Mouse (Mus musculus) limb, embryonic 14.5 days (tissue): ENCODE measurements around the gene Elk4. TPM values are rescaled to one million over a fixed set of nuclear protein-coding genes. Genes with fewer than 3 reads are reported as not detected.

ENCODE experiments used
- ATAC-seq: fragments of 200-750 bp; cut with Nextera tagmentation; 2 replicates; pipeline ENCODE4 v1.8.0; 2017; ENCODE audit warnings: low read depth, moderate number of reproducible peaks, moderate TSS enrichment; ENCODE audit not compliant: low FRiP score
- DNase-seq: peaks from one replicate; pipeline ENCODE4 v3.0.0-alpha.2; 2015; ENCODE audit warnings: low spot score
- H3K27ac ChIP-seq: fragments of 300-500 bp; sonication (generic); replicated peaks from 2 replicates; pipeline ENCODE4 v1.5.1; 2014; ENCODE audit warnings: low read depth, mild to moderate bottlenecking, low read length, moderate library complexity, mixed read lengths
- H3K27me3 ChIP-seq: fragments of 300-500 bp; sonication (generic); 2 replicates; pipeline ENCODE4 v1.6.1; 2014; ENCODE audit warnings: low read length, mixed read lengths; ENCODE audit not compliant: control insufficient read depth, insufficient read depth
- H3K36me3 ChIP-seq: fragments of 300-500 bp; sonication (generic); 2 replicates; pipeline ENCODE4 v1.6.1; 2014; ENCODE audit warnings: mild to moderate bottlenecking, low read length, moderate library complexity, mixed read lengths; ENCODE audit not compliant: control insufficient read depth, insufficient read depth
- H3K4me1 ChIP-seq: fragments of 300-500 bp; sonication (generic); 2 replicates; pipeline ENCODE4 v1.6.1; 2014; ENCODE audit warnings: antibody characterized with exemption, low read length, mixed read lengths; ENCODE audit not compliant: control insufficient read depth, insufficient read depth
- H3K4me2 ChIP-seq: fragments of 300-500 bp; sonication (generic); replicated peaks from 2 replicates; pipeline ENCODE4 v1.6.1; 2014; ENCODE audit warnings: low read depth, mild to moderate bottlenecking, low read length, moderate library complexity; ENCODE audit not compliant: severe bottlenecking
- H3K4me3 ChIP-seq: fragments of 300-500 bp; sonication (generic); replicated peaks from 2 replicates; pipeline ENCODE4 v1.5.1; 2014; ENCODE audit warnings: low read length
- H3K9ac ChIP-seq: fragments of 300-500 bp; sonication (generic); 2 replicates; pipeline ENCODE4 v1.6.1; 2014; ENCODE audit warnings: mild to moderate bottlenecking, low read depth, low read length, moderate library complexity; ENCODE audit not compliant: severe bottlenecking
- H3K9me3 ChIP-seq: fragments of 300-500 bp; sonication (generic); 2 replicates; pipeline ENCODE4 v1.6.1; 2016; ENCODE audit warnings: low read length; ENCODE audit not compliant: control insufficient read depth
- POLR2A ChIP-seq: fragments of 200-500 bp; IDR thresholded peaks from 2 replicates; pipeline ENCODE4 v1.8.0; 2012; ENCODE audit warnings: inconsistent platforms, mild to moderate bottlenecking, moderate library complexity, borderline replicate concordance; ENCODE audit not compliant: insufficient read depth, insufficient read length; ENCODE audit errors: extremely low read depth
- WGBS: fragments of 180-500 bp; shearing (Covaris S2); extraction: QIAGEN DNeasy Blood & Tissue Kit; methylation state at CpG from one replicate; pipeline ENCODE4 v1.1.7; 2014; 5-methylcytosine and 5-hydroxymethylcytosine counted together
- polyA plus RNA-seq, 2 experiments: library from polyadenylated mRNA; depleted of rRNA in 1 of 2; stranded (reverse) in 1 of 2; unstranded in 1 of 2; fragments of >200 nt; fragmentation: Nextera tagmentation in 1 of 2; extraction: Ambion mirVana in 1 of 2; gene quantifications; 2 replicates each; pipeline versions ENCODE4 v1.2.1 to v1.2.3; 2012 to 2014

Elk4 gene
- polyA plus RNA-seq, 2 experiments, result 30.0 to 36.6 TPM

- H3K4me3 ChIP-seq, result no peak overlapping the region
- peaks cover 9% of the 10 kb centered on the region; the same call in 1 of the 2 replicates for H3K4me1 ChIP-seq
- TF ChIP-seq POLR2A, result no peak
- DNase-seq (no peak), ATAC-seq (no peak)
- 81% methylated on average over 7 of the region's 7 CpGs for WGBS
- H3K36me3 ChIP-seq, result no peaks in the 10 kb centered on the region
- H3K9ac ChIP-seq, result no peak overlapping the region
- no peaks in the 10 kb centered on the region for H3K9me3 ChIP-seq
- no peak overlapping the region for H3K27ac ChIP-seq
- no peak overlapping the region for H3K4me2 ChIP-seq
- H3K27me3 ChIP-seq, result peaks cover 29% of the 10 kb centered on the region
These were observed 42.8 kb upstream of the Elk4 start for GRCm38 (mm10) chr1:131964580-131964979.

DNA sequence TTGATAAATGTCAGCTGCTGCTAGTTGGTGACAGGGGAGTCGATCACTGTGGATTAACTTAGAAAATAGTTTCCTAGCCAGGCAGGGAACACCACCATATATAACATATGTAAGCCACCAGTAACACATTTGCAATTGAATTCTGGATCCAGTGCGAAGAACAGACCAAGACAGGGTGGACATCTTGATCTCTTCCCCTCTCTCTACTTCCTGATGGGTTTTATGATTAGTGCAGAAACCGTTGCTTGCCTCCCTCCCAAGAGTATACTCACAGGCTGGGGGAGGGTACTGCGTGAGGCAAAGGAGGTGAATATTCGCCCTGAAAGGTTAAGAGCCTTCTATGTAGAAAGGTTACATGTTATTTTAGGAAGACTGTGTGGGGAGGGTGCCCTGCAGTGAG, 41.6 kb upstream of the Elk4 start:
- ATAC-seq (no peak), DNase-seq (no peak)
- WGBS, result 45% methylated on average over 5 of the region's 5 CpGs
- H3K27ac ChIP-seq, result no peak overlapping the region
- H3K4me2 ChIP-seq, result no peak overlapping the region
- H3K4me3 ChIP-seq, result no peak overlapping the region
- no peaks in the 10 kb centered on the region for H3K9me3 ChIP-seq
- peaks cover 15% of the 10 kb centered on the region for H3K4me1 ChIP-seq
- H3K36me3 ChIP-seq, result no peaks in the 10 kb centered on the region
- peaks cover 29% of the 10 kb centered on the region for H3K27me3 ChIP-seq
- H3K9ac ChIP-seq, result no peak overlapping the region
- no peak for TF ChIP-seq POLR2A

- ATAC-seq (no peak), DNase-seq (no peak)
- no peaks in the 10 kb centered on the region for H3K9me3 ChIP-seq
- no peaks in the 10 kb centered on the region for H3K36me3 ChIP-seq
- WGBS, result 65% methylated on average over 7 of the region's 7 CpGs
- peaks cover 27% of the 10 kb centered on the region for H3K4me1 ChIP-seq
- no peak overlapping the region for H3K4me3 ChIP-seq
- TF ChIP-seq POLR2A, result no peak
- H3K4me2 ChIP-seq, result no peak overlapping the region
- H3K27me3 ChIP-seq, result peaks cover 25% of the 10 kb centered on the region
- no peak overlapping the region for H3K27ac ChIP-seq
- no peak overlapping the region; the same call in 1 of the 2 replicates for H3K9ac ChIP-seq
These were observed 40.1 kb upstream of the Elk4 start for GRCm38 (mm10) chr1:131967336-131967735.

GRCm38 (mm10) chr1:131968556-131968955, 38.9 kb upstream of the Elk4 start:
- Histone ChIP-seq H3K4me1 (peaks cover 24% of the 10 kb centered on the region), H3K27me3 (peaks cover 14% of the 10 kb centered on the region), H3K27ac (no peak overlapping the region), H3K9me3 (no peaks in the 10 kb centered on the region), H3K4me3 (no peak overlapping the region), H3K4me2 (no peak overlapping the region), H3K36me3 (no peaks in the 10 kb centered on the region), H3K9ac (no peak overlapping the region)
- DNase-seq (no peak), ATAC-seq (no peak)
- WGBS, result 39% methylated on average over 3 of the region's 3 CpGs
- no peak for TF ChIP-seq POLR2A

GRCm38 (mm10) chr1:131968983-131969382, 38.4 kb upstream of the Elk4 start:
- no peak overlapping the region for H3K4me3 ChIP-seq
- 74% methylated on average over 6 of the region's 6 CpGs for WGBS
- H3K9ac ChIP-seq, result no peak overlapping the region
- no peak overlapping the region for H3K4me2 ChIP-seq
- no peak overlapping the region for H3K27ac ChIP-seq
- no peaks in the 10 kb centered on the region for H3K9me3 ChIP-seq
- DNase-seq, result no peak
- no peak for ATAC-seq
- TF ChIP-seq POLR2A, result no peak
- no peaks in the 10 kb centered on the region for H3K36me3 ChIP-seq
- H3K4me1 ChIP-seq, result peaks cover 22% of the 10 kb centered on the region
- peaks cover 10% of the 10 kb centered on the region for H3K27me3 ChIP-seq

DNA sequence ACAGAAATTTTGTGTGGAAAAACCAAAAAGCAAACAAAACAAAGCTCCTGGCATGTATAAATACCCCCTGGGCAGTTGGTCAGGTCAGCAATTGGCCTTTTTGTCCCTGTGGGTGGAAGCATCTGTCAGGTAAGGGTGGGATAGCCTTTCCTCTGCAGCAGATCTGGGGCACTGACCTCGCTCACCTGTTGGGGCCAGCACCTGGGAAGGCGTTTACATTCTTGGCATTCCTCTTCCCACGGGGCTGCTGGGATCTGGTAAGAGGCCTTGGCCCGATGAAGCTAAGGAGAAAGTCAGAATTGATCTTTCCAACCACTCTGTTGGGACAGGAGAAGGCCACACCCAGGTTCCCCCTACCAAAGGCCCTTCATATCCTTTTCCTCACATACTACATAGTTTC, 37.6 kb upstream of the Elk4 start:
- no peak for TF ChIP-seq POLR2A
- Histone ChIP-seq H3K4me1 (peaks cover 22% of the 10 kb centered on the region), H3K27ac (no peak overlapping the region), H3K4me2 (no peak overlapping the region), H3K36me3 (no peaks in the 10 kb centered on the region), H3K27me3 (peaks cover 2% of the 10 kb centered on the region; the same call in 1 of the 2 replicates), H3K9me3 (no peaks in the 10 kb centered on the region), H3K4me3 (no peak overlapping the region), H3K9ac (no peak overlapping the region)
- DNase-seq (no peak), ATAC-seq (no peak)
- WGBS, result 44% methylated on average over 4 of the region's 4 CpGs
